Mouse (Mus musculus) E14TG2a.4 (cell line): Measurements from ENCODE around the gene Gnao1.
A peak's percentile ranks its signal among the peaks of the same experiment; 100 is the strongest.

Experiments used
- H3K27me3 ChIP-seq: 2 replicates; pipeline ENCODE4 v1.6.1; 2014; ENCODE audit warnings: low read length, control low read depth; ENCODE audit not compliant: insufficient read depth
- H3K36me3 ChIP-seq: 2 replicates; pipeline ENCODE4 v1.6.1; 2014; ENCODE audit warnings: low read length, control low read depth; ENCODE audit not compliant: insufficient read depth
- H3K4me1 ChIP-seq: replicated peaks from 2 replicates; pipeline ENCODE4 v1.6.1; 2014; ENCODE audit warnings: low read depth, low read length, control low read depth
- H3K4me3 ChIP-seq: replicated peaks from 2 replicates; pipeline ENCODE4 v1.5.1; 2014; ENCODE audit warnings: mild to moderate bottlenecking, low read length
- H3K9me3 ChIP-seq: 2 replicates; pipeline ENCODE4 v1.6.1; 2014; ENCODE audit warnings: low read length, control low read depth
- CTCF ChIP-seq: conservative IDR thresholded peaks from 2 replicates; pipeline ENCODE4 v1.5.1; 2014; ENCODE audit warnings: low read length
- NANOG ChIP-seq: IDR thresholded peaks from 2 replicates; pipeline ENCODE4 v1.6.1; 2014; ENCODE audit warnings: borderline replicate concordance, low read length, mixed read lengths
- POU5F1 ChIP-seq: IDR thresholded peaks from 2 replicates; pipeline ENCODE4 v1.6.1; 2014; ENCODE audit warnings: low read length, borderline replicate concordance

Gene Gnao1

DNA sequence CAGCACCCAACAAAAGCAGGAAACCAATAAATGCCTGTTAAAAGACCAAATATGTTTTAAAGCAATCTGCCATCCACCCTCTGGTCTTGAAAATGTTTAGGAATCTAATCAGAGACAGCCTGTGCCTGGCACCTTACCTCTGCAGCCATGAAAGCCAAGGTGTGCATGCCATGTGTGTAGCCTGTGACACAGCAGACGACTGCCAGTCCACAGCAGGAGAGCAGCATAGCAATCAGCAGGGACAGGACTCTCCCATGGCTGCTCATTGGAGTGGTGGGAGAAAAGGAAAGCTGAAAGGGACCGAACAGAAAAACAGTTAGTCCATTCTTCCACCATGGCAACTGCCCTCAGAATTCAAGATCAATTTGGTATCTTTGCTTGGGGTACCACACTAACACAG, 189.2 kb downstream of the Gnao1 start:
- peaks cover 19% of the 10 kb centered on the region for H3K9me3 ChIP-seq
- no peaks in the 10 kb centered on the region for H3K4me1 ChIP-seq
- TF ChIP-seq CTCF (no peak), POU5F1 (no peak), NANOG (no peak)
- peaks cover 25% of the 10 kb centered on the region for H3K36me3 ChIP-seq
- H3K27me3 ChIP-seq = no peaks in the 10 kb centered on the region
- no peak overlapping the region for H3K4me3 ChIP-seq

DNA sequence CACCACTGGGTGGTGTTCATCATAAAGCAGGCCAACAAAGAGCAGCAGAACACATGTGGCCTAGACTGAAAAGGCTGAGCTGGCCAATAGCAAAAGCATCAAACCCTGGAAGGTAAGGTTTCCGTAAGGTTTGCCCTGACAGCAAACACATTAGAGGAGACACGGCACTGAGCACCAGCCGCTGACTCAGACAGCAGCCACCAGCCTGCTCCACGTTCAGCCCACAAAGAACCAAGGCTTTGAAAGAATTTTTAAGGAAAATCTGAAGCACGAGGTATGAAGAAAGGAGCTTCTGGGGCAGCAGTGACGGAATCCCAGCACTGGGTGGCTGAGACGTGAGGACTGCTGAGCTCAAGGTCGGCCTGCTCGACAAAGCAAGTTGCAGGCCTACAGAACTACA, 194.4 kb downstream of the Gnao1 start:
- TF ChIP-seq CTCF (no peak), NANOG (no peak), POU5F1 (no peak)
- Histone ChIP-seq H3K4me3 (no peak overlapping the region), H3K9me3 (no peaks in the 10 kb centered on the region), H3K36me3 (peaks cover 11% of the 10 kb centered on the region), H3K27me3 (0 out of 2 replicates have a peak, but pooled peaks cover 2% of the 10 kb centered on the region), H3K4me1 (peaks cover 9% of the 10 kb centered on the region)

DNA sequence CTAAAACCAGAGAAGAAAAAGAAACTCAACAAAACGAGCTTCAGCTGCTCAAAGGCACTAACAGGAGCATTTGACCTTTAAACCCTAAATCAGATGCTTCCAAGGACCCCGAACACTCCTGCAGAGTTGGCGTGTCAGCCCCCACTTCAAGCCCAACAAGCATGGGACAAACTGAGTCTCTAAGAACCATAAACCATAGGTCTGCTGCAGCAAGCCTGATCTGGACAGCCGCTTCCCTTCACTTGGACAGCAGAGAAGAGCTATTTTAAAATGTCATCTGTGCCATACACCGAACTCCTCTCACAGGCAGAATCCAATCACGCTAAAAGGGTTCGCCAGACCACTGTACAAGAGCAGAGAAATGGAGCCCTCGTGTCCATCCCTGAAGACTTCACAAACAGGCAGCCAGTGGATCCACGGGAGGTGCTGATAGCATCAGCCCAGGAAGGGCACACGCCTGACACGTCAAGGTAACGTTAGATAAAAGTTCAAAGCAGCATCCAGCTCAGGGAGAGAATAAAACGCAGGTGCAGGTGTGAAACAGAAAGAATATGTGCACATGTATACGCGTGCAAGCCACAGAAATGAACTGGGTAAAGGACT, 199.6 kb downstream of the Gnao1 start:
- Histone ChIP-seq H3K4me3 (0 out of 2 replicates have a peak overlapping the region, but pooled peaks have one; percentile 17), H3K36me3 (peaks cover 3% of the 10 kb centered on the region; the same call in 1 of the 2 replicates), H3K4me1 (peaks cover 39% of the 10 kb centered on the region), H3K27me3 (peaks cover 34% of the 10 kb centered on the region), H3K9me3 (no peaks in the 10 kb centered on the region)
- TF ChIP-seq NANOG (no peak), POU5F1 (no peak), CTCF (no peak)

DNA sequence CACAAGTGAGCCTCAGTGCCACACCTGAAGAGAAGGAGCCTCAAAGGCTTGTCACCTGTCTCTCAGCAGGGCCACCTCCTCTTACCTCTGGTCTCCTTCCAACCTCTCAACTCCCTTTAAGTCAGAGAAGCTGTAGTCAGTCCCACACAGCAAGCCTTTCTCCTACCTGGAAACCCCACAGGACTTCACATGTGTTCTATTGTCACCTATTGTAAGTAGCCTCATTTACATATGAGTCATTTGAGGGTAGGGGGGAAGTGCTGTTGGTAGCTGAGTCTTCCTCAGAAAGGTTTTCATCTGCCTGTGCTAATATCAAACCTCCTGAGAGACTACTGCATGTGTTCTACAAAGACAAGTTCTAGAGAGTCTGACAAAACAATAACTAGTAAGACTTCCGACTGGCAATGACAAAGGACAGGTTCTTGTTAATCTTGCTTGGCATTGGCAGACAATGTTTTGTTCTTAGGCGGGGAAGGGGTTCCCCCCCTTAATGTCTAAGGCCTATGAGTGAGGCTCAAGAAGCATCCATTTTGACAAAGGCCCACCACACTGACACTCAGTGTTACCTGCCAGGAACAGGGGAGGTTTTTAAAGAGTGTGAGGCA, 200.4 kb downstream of the Gnao1 start:
- TF ChIP-seq CTCF = no peak
- TF ChIP-seq NANOG = peak; percentile 20; the same call in 1 of the 2 replicates
- Histone ChIP-seq H3K27me3 (peaks cover 36% of the 10 kb centered on the region), H3K4me1 (peaks cover 39% of the 10 kb centered on the region), H3K4me3 (no peak overlapping the region), H3K36me3 (peaks cover 12% of the 10 kb centered on the region), H3K9me3 (no peaks in the 10 kb centered on the region)

DNA sequence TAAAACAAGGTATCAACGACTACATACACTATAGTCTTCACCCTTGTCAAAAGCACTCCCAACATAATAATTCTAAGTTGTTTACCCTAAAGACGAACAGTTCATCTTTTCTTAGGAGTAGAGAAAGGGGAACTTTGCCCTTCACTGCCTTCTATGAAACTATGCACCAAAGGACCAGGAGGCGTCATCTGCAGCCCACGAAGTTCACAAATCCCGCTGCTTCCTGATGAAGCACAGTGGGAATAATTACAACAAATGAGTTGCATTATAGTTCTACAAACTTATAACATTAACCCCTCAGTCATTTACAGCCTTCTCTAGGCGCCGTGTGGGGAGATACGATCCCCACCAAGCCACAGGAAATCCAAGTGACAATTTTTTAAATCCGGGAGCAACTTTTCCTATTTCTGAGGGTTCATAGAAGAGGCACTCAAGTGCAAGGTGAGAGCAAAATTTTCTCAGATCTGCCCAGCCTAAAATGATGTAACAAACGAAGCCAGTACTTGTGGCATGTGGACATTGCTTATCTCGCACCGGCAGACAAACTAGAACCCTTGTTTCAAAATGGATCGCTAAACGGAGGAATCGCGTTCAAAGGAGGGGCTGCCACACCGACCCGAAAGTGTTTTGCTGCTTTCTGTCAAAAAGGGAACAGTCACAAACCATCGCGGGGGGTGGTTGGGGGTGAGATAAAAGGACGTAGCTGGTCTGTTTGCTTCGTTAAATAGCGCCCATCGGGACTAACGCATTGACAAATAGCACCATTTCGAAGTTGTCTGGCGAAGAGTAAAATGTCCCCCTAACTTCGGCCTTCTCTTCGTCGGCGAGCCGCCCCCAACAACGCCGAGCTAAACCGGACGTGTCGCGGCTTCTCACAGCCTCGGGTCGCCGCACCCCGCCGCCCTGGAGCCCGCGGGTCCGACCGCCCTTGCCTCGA, 201.6 kb downstream of the Gnao1 start:
- TF ChIP-seq NANOG (no peak), POU5F1 (no peak), CTCF (no peak)
- H3K4me1 ChIP-seq = peaks cover 39% of the 10 kb centered on the region
- peaks cover 36% of the 10 kb centered on the region for H3K27me3 ChIP-seq
- peaks cover 12% of the 10 kb centered on the region for H3K36me3 ChIP-seq
- H3K4me3 ChIP-seq = peak overlapping the region; percentile 86
- no peaks in the 10 kb centered on the region for H3K9me3 ChIP-seq

DNA sequence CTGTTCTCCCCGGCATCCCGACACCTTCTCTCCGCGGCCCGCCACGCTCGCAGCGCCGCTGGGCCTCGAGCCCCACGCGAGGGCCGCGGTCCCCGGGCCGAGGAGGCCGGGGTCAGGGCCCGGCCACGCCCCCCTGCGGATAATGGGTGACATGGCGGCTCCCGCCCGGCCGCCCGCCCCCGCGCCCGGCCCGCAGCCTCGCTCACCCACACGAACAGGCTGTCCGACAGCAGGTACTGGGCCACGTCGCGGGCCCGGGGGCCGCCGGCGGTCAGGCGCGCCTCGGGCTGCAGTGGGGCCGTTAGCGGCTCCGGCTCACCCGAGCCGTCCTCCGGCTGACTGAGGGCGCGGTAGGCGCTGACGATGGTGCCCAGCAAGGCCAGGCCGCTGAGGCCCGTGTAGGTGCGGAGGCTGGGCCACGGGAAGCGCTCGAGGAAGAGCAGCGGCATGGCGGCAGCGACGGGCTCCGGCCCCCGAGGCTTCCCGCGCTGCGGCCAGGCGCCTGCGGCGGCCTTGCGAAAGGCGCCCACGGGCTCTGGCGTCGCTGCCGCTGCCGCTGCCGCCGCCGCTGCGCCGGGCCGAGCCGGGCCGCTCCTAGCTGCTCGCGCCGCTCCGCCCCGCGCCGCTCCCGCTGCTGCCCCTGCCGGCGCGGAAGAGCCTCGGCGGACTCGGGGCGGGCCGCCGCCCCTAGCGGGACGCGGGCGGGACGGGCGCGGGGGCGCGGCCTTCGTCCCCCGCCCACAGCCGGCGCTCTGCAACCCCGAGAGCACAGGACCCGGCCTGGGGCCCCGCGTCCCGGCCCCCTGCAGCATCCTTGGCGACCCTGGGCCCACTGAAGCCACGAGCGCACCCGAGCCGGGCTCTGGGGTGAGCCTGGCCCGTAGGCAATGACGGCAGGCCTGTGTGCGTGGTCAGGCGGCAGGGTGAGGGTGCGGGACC, 202.5 kb downstream of the Gnao1 start, which contains the start of gene Amfr:
Gene Amfr, minus strand, starts transcription at position 830 of the 939 bp plus-strand sequence.
- Histone ChIP-seq H3K4me3 (peak within 1 kb of the TSS; percentile 86), H3K36me3 (peaks cover 12% of the 10 kb centered on the region), H3K27me3 (peaks cover 36% of the 10 kb centered on the region), H3K4me1 (peaks cover 39% of the 10 kb centered on the region), H3K9me3 (no peaks in the 10 kb centered on the region)
- no peak for TF ChIP-seq CTCF
- no peak for TF ChIP-seq NANOG
- no peak for TF ChIP-seq POU5F1

DNA sequence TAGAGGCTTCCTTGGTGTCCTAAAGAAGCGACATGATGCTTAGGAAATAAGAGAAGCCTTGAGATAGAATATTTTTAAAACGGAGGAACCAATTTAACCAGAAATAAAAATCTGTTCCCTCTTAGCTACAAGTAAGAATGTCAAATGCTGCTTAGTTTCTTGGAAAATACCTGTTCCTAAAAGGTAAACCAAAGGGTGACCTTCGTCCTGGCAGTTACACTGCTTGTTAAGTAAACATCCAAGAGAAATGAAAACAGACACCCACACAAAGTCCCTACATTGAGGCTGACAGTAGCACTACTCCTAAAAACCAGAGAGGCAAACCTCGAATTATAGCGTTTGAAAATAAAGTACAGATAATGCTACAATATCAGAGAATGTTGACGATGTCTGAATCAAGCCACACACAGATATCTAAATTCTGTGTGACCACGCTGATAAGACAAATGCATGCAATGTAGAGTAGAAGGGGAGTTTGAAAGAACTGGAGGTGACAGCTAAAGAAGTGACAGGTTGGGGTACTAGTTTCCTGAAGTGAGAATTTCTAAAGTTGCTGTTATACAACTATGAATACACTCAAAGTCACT, 203.4 kb downstream of the Gnao1 start:
- H3K36me3 ChIP-seq = peaks cover 12% of the 10 kb centered on the region
- peaks cover 37% of the 10 kb centered on the region for H3K4me1 ChIP-seq
- TF ChIP-seq POU5F1 (no peak), CTCF (no peak), NANOG (no peak)
- peak overlapping the region; percentile 86 for H3K4me3 ChIP-seq
- H3K27me3 ChIP-seq = peaks cover 36% of the 10 kb centered on the region
- H3K9me3 ChIP-seq = no peaks in the 10 kb centered on the region
